Mouse (Mus musculus): ENCODE data around the gene Trcg1. TPM values are rescaled to one million over a fixed set of nuclear protein-coding genes. Genes with fewer than 3 reads are reported as not detected.

Trcg1 gene
- polyA plus RNA-seq (2012; rRNA removed): not detected in 2 replicates

GRCm38 (mm10) chr9:57236256-57236655 is at the start of gene Trcg1:
TSS of gene Trcg1 (plus strand) at chr9:57236556.

DNA sequence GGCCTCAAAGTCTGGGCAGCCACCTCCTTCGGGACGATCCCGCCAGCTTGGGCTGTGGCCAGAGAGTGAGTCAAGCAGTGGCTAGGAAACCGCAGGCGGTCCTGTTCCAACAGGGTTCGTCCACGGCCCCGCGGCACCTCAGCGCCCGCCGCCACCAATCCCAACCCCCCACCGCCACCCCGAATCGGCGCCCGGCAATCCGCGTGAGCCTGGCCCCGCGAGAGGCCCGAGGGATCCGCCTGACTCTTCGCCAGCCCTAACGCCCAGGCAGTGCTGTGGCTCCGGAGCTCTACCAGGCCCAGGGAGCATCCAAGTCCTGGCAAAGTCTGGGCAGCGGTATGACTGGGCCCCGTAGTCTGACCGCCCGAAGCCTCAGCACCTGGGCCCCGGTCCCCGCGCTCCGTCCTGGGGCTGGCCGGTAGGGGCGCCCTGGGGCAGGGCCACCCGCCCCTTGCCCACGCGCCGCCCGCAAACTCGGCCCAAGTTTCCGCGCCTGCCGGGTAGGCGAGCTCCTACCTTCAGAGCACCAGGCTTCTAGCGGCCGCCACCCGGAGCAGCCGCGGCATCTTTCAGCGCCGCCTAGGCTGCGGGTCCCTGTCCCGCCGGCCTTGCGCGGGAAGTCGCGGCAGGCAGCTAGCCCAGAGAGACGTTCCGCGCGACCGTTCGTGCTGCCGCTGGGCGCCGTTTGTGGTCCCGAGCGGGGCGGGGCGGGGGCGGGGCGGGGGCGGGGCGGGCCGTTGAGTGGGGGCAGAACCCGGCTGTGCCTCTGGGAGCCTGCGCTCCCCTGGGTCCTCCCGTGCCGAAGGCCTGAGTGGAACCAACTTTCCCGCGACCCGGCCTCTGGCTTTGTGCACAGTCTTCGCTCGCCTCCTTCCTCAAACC is 25.8 kb downstream of the Trcg1 start, which contains the start of gene 1700017B05Rik:
1700017B05Rik (minus strand) TSS at position 700 of the 882 bp plus-strand sequence.

Other genes with a start within 250 kb of the Trcg1 start
- gene Ptpn9, start 241.6 kb upstream of the Trcg1 start, polyA plus RNA-seq (2012; rRNA removed): 49.5 and 57.0 TPM in 2 replicates
- 45.3 and 68.3 TPM in 2 replicates for gene Sin3a, start 164.5 kb upstream of the Trcg1 start, polyA plus RNA-seq (2012; rRNA removed)
- gene Man2c1, start 105.9 kb upstream of the Trcg1 start, polyA plus RNA-seq (2012; rRNA removed): 171 and 201 TPM in 2 replicates
- 10.7 and 11.4 TPM in 2 replicates for gene Neil1, start 88.3 kb upstream of the Trcg1 start, polyA plus RNA-seq (2012; rRNA removed)
- 151 and 158 TPM in 2 replicates for gene Commd4, start 78.2 kb upstream of the Trcg1 start, polyA plus RNA-seq (2012; rRNA removed)
- 11.9 and 14.5 TPM in 2 replicates for gene 1700017B05Rik, start 26.1 kb downstream of the Trcg1 start, polyA plus RNA-seq (2012; rRNA removed)
- 18.1 and 36.2 TPM in 2 replicates for gene Ppcdc, start 203.6 kb downstream of the Trcg1 start, polyA plus RNA-seq (2012; rRNA removed)
- gene Scamp5, start 231.5 kb downstream of the Trcg1 start, polyA plus RNA-seq (2012; rRNA removed): 56.8 and 82.8 TPM in 2 replicates

Data from colon, adult 2 months (tissue).